Mouse (Mus musculus) lung, embryonic 14.5 days (tissue): ENCODE data around the gene 2200002D01Rik. TPM values are rescaled to one million over a fixed set of nuclear protein-coding genes. Genes with fewer than 3 reads are reported as not detected.

ENCODE experiments used
- ATAC-seq: fragments of 200-750 bp; cut with Nextera tagmentation; 2 replicates; pipeline ENCODE4 v1.8.0; 2017; ENCODE audit warnings: mild to moderate bottlenecking, moderate TSS enrichment, moderate library complexity; ENCODE audit not compliant: insufficient read depth
- DNase-seq: peaks from one replicate; pipeline ENCODE4 v3.0.0-alpha.2; 2015
- H3K27ac ChIP-seq: fragments of 300-500 bp; sonication (generic); 2 replicates; pipeline ENCODE4 v1.5.1; 2014; ENCODE audit warnings: low read depth, mild to moderate bottlenecking, moderate library complexity
- H3K27me3 ChIP-seq: fragments of 300-500 bp; sonication (generic); 2 replicates; pipeline ENCODE4 v1.6.1; 2014; ENCODE audit warnings: low read length, control low read depth; ENCODE audit not compliant: insufficient read depth
- H3K36me3 ChIP-seq: fragments of 300-500 bp; sonication (generic); 2 replicates; pipeline ENCODE4 v1.6.1; 2014; ENCODE audit warnings: control low read depth; ENCODE audit not compliant: insufficient read depth
- H3K4me1 ChIP-seq: fragments of 300-500 bp; sonication (generic); 2 replicates; pipeline ENCODE4 v1.6.1; 2014; ENCODE audit warnings: antibody characterized with exemption, control low read depth; ENCODE audit not compliant: insufficient read depth
- H3K4me2 ChIP-seq: fragments of 300-500 bp; sonication (generic); 2 replicates; pipeline ENCODE4 v1.6.1; 2014; ENCODE audit warnings: mild to moderate bottlenecking
- H3K4me3 ChIP-seq: fragments of 300-500 bp; sonication (generic); 2 replicates; pipeline ENCODE4 v1.5.1; 2014; ENCODE audit warnings: low read depth, low read length
- H3K9ac ChIP-seq: fragments of 300-500 bp; sonication (generic); 2 replicates; pipeline ENCODE4 v1.6.1; 2014
- H3K9me3 ChIP-seq: fragments of 300-500 bp; sonication (generic); 2 replicates; pipeline ENCODE4 v1.6.1; 2016; ENCODE audit warnings: low read depth, low read length, control low read depth
- CTCF ChIP-seq: IDR thresholded peaks from 2 replicates; pipeline ENCODE4 v1.5.1; 2016; ENCODE audit warnings: antibody characterized with exemption, low read depth
- WGBS: fragments of 180-500 bp; shearing (Covaris S2); extraction: QIAGEN DNeasy Blood & Tissue Kit; methylation state at CpG from one replicate; pipeline ENCODE4 v1.1.7; 2014; 5-methylcytosine and 5-hydroxymethylcytosine counted together
- polyA plus RNA-seq: library from polyadenylated mRNA; unstranded; fragments of >200 nt; fragmentation: Nextera tagmentation; extraction: Ambion mirVana; gene quantifications from 2 replicates; pipeline ENCODE4 v1.2.1, GENCODE M21; 2014

The 2200002D01Rik gene
- polyA plus RNA-seq, 1 experiment from 2014 or later: 4.7 TPM

- Histone ChIP-seq H3K27me3 (peaks cover 29% of the 10 kb centered on the region), H3K27ac (no peak overlapping the region), H3K36me3 (no peaks in the 10 kb centered on the region), H3K9me3 (no peaks in the 10 kb centered on the region), H3K4me3 (no peak overlapping the region), H3K4me1 (peaks cover 5% of the 10 kb centered on the region; the same call in 1 of the 2 replicates), H3K9ac (no peak overlapping the region), H3K4me2 (no peak overlapping the region)
- ATAC-seq: no peak
- DNase-seq: no peak
- WGBS: 91% methylated on average over 6 of the region's 6 CpGs
- TF ChIP-seq CTCF: no peak
Measured at GRCm38 (mm10) chr7:29284523-29284922, 36.3 kb upstream of the 2200002D01Rik start.

GRCm38 (mm10) chr7:29283876-29284275, 35.6 kb upstream of the 2200002D01Rik start:
- ATAC-seq (no peak), DNase-seq (no peak)
- H3K36me3 ChIP-seq: no peaks in the 10 kb centered on the region
- no peak for TF ChIP-seq CTCF
- no peaks in the 10 kb centered on the region for H3K9me3 ChIP-seq
- H3K27me3 ChIP-seq: peaks cover 29% of the 10 kb centered on the region
- no peak overlapping the region for H3K9ac ChIP-seq
- 82% methylated on average over 4 of the region's 4 CpGs for WGBS
- H3K27ac ChIP-seq: no peak overlapping the region
- no peak overlapping the region for H3K4me2 ChIP-seq
- no peak overlapping the region for H3K4me3 ChIP-seq
- H3K4me1 ChIP-seq: peaks cover 4% of the 10 kb centered on the region; the same call in 1 of the 2 replicates

GRCm38 (mm10) chr7:29282074-29282554, 33.8 kb upstream of the 2200002D01Rik start:
- DNase-seq (no peak), ATAC-seq (peak; percentile 59)
- H3K9ac ChIP-seq: peak overlapping the region; percentile 64; the same call in 1 of the 2 replicates
- no peaks in the 10 kb centered on the region for H3K4me1 ChIP-seq
- peak overlapping the region; percentile 58 for H3K4me3 ChIP-seq
- no peak overlapping the region for H3K27ac ChIP-seq
- peaks cover 29% of the 10 kb centered on the region for H3K27me3 ChIP-seq
- no peaks in the 10 kb centered on the region for H3K9me3 ChIP-seq
- no peaks in the 10 kb centered on the region for H3K36me3 ChIP-seq
- peak overlapping the region; percentile 92 for H3K4me2 ChIP-seq
- 6% methylated on average over 21 of the region's 21 CpGs for WGBS
- no peak for TF ChIP-seq CTCF

- ATAC-seq (peak; percentile 80), DNase-seq (peak; percentile 78)
- H3K27ac ChIP-seq: peak within 1 kb of the TSS; percentile 88
- H3K36me3 ChIP-seq: no peaks in the 10 kb centered on the region
- peaks cover 29% of the 10 kb centered on the region for H3K27me3 ChIP-seq
- under 1% methylated on average over 79 of the region's 80 CpGs for WGBS
- H3K4me2 ChIP-seq: peak within 1 kb of the TSS; percentile 92
- no peaks in the 10 kb centered on the region for H3K9me3 ChIP-seq
- H3K9ac ChIP-seq: peak within 1 kb of the TSS; percentile 64
- peak within 1 kb of the TSS; percentile 58 for H3K4me3 ChIP-seq
- no peaks in the 10 kb centered on the region for H3K4me1 ChIP-seq
- peak; percentile 38; the same call in 1 of the 2 replicates for TF ChIP-seq CTCF
Measured at GRCm38 (mm10) chr7:29281201-29282073, 33.2 kb upstream of the 2200002D01Rik start, which contains the start of gene Spint2. Gene Spint2 (minus strand): TSS chr7:29281912.

GRCm38 (mm10) chr7:29280801-29281200, 32.5 kb upstream of the 2200002D01Rik start:
- Histone ChIP-seq H3K36me3 (no peaks in the 10 kb centered on the region), H3K27me3 (peaks cover 29% of the 10 kb centered on the region), H3K4me2 (peak overlapping the region; percentile 92), H3K4me3 (peak overlapping the region; percentile 58), H3K9me3 (no peaks in the 10 kb centered on the region), H3K27ac (no peak overlapping the region), H3K9ac (peak overlapping the region; percentile 64), H3K4me1 (no peaks in the 10 kb centered on the region)
- DNase-seq (no peak), ATAC-seq (no peak)
- WGBS: 12% methylated on average over 13 of the region's 13 CpGs
- TF ChIP-seq CTCF: no peak

- Histone ChIP-seq H3K9me3 (no peaks in the 10 kb centered on the region), H3K36me3 (no peaks in the 10 kb centered on the region), H3K9ac (peak overlapping the region; percentile 16; the same call in 1 of the 2 replicates), H3K4me2 (peak overlapping the region; percentile 92), H3K27ac (0 out of 2 replicates have a peak overlapping the region, but pooled peaks have one; percentile 6), H3K4me3 (peak overlapping the region; percentile 58), H3K27me3 (peaks cover 29% of the 10 kb centered on the region), H3K4me1 (no peaks in the 10 kb centered on the region)
- DNase-seq (no peak), ATAC-seq (no peak)
- WGBS: 52% methylated on average over 8 of the region's 8 CpGs
- no peak for TF ChIP-seq CTCF
Measured at GRCm38 (mm10) chr7:29279924-29280323, 31.7 kb upstream of the 2200002D01Rik start.

- Histone ChIP-seq H3K4me3 (no peak overlapping the region), H3K27ac (no peak overlapping the region), H3K9me3 (no peaks in the 10 kb centered on the region), H3K27me3 (peaks cover 29% of the 10 kb centered on the region), H3K9ac (no peak overlapping the region), H3K36me3 (no peaks in the 10 kb centered on the region), H3K4me1 (no peaks in the 10 kb centered on the region), H3K4me2 (peak overlapping the region; percentile 92; the same call in 1 of the 2 replicates)
- TF ChIP-seq CTCF: no peak
- DNase-seq (no peak), ATAC-seq (no peak)
Measured at GRCm38 (mm10) chr7:29279261-29279660, 31.0 kb upstream of the 2200002D01Rik start.
